ENCODE assay signal across 10 mouse cellular contexts in genomic region chr2:74933190-74933589, GRCm38 (mm10).
DNase-seq lines count a peak whose midpoint lies in the region; ATAC-seq lines count a peak whose summit lies in the region.
"Had no signal": no experiment of that assay in that cellular context is flagged by ENCODE, and none has a peak within 500 bp of the region (broad histone marks: within the 10 kb centered on the region; RNA-seq: fewer than 3 reads in every experiment).

No protein-coding gene starts in this region.

- no peak for ATAC-seq in CD4-positive, CD25-positive, alpha-beta regulatory T cell, adult 4 months
- ATAC-seq: intestine, embryonic 15.5 days had no signal

- peak; percentile 4 for DNase-seq in ovary, adult 18-20 months (ENCODE audit: low spot score)
- DNase-seq in ovary, postnatal 10 days (ENCODE audit: low spot score), result no peak
- peak; percentile 62 for DNase-seq in heart, adult 8-10 months (ENCODE audit: low spot score)
- peak; percentile 71 for DNase-seq in kidney, postnatal 10 days
- no peak for DNase-seq in thymus, postnatal 25 days
- no peak for DNase-seq in retina, postnatal 1 day
- DNase-seq in layer of hippocampus, adult 11-12 months (ENCODE audit: low spot score), result no peak
- DNase-seq: cerebellum, adult 11 months had no signal

Comparison
In these comparisons a context has a peak if more than half of its experiments do, and no peak if none do; other contexts are left out.
1. DNase-seq: peak in ovary, adult 18-20 months (single experiment), heart, adult 8-10 months (single experiment) and kidney, postnatal 10 days (single experiment); none in ovary, postnatal 10 days (single experiment), thymus, postnatal 25 days (single experiment), retina, postnatal 1 day (single experiment) and layer of hippocampus, adult 11-12 months (single experiment).